Mouse (Mus musculus) retina, adult 2 months (tissue): ENCODE results near the gene Plxnc1.

ENCODE experiments used
- DNase-seq: peaks from one replicate; pipeline ENCODE4 v3.0.0-alpha.2; 2012; ENCODE audit warnings: low read depth, low spot score

The Plxnc1 gene

DNA sequence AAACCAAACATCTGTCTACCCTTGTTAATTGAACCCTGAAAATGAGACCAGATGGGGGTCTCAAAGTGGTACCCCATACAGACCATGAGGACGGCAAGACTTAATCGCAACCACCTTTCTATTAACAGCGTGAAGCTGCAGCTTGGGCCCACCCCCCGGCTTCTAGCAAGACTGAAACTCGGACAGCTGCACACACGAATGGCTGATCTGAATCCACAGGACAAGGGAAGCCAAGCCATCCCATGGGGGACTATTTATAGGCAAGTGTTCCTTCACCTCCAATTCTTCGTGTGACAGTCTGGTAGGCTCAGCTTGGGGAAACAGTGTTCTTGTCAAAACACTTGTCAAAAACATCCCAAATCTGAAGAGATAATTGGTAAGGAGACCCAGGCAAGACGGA lies 24.1 kb downstream of the Plxnc1 start:
- DNase-seq: no peak

DNA sequence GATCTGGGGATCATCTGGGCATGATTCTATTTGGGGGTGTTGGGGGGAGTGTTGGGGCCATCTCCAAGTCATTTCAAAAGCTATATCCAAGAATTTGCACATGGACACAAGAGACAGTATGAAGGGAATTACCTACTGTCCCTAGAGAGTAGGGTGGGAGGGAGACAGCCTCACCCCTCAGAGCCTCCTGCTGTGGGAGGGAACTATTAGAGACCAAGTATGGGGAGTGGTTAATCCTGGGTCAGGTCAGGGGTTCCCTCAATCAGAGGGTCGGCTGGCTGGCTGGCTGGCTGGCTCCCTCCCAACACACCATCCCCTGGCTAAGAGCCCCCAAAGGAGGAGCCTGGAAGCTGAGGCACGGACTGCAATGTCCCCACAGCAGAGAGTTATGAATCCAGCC lies 24.7 kb downstream of the Plxnc1 start:
- DNase-seq: no peak

DNA sequence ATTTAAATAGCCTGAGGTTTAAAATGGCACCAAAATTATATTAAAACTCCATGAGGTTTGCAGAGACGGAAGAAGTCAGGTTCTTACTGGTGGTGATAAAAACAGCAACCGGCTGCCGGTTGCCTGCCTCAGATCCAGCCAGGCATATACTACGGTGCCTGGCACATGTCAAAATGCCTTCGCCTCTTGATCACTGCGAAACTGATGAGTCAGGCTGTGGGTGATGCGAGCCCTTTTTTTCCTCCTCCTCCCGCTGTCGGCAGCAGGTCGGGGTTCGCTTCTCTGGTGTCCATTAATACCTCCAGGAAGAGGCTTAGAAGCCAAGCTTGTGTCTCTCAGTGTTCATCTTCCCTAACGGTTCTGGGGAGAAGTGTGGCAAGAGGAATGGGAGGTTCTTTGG lies 25.1 kb downstream of the Plxnc1 start:
- DNase-seq: no peak

DNA sequence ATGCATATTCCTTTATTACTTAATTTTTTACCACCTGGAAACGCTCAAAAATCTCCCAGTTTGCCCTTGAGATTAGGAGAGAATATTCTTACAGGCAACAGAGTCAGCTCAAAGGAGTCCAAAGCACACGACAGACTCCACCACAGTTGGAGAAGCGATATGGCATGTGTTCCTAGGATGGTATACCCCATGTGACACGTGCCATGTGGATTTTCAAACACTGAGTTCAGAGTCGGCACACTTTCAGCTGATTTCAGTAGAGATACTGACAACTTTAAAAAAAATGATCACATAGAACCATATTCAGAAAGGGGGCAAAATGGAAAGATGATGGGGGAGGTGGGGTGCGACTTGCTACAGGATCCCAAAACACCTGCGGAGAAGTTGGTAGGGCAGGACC lies 26.0 kb downstream of the Plxnc1 start:
- no peak for DNase-seq

DNA sequence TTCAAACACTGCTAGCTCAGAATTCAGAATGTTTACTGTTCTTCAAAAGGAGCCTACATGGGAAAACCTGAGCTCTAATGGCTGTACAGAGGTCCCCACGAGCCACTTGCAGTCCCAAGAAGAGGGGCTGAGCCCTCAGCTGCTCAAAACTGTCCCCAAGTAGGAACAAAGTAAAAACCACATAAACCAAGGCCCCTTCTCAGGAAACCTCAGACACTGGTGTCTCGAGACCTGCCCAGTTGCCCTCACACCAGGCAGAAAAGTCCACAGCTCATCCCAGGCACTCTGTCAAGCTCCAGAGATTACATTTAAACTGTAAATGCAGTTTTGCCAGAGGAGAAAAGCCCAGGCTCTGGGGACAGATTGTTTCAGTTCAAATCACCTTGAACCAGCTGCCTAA lies 26.6 kb downstream of the Plxnc1 start:
- no peak for DNase-seq

DNA sequence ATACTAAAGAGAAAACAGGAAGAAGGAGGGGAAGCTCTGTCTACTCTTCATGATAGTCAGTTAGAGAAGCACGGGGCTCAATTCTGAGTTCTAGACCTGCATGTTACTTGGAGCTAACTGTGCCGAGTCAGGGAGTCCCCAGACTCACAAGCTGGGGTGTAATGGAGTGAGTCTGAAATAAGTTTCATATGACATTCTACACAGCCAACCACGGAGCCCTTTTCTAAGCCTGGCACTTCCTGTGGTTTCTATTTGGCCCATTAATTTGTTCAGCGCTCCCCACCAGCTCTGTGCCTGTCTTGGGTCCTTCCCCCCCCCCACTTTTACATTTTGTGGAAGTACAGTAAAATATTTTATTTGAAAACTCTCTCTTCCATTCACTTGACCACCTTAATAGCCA lies 27.3 kb downstream of the Plxnc1 start:
- no peak for DNase-seq

DNA sequence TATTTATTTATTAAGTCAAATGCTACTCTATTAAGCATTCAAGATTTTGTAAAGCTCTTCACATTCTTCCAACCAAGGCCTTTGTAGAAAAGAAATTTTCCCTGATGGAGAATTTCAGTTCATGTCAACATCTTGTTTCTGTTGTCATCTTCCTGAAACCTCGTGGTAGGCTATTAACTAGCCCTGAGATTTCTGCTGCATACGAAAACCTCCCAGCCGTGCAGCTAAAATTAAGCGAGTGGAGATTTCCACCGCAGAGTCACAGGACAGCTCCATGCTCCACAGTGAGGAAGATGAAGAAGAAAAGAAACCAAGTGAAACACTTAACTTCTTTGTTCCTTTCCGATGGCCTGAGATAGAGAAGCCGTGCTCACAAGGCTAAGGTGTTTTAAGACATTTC lies 28.0 kb downstream of the Plxnc1 start:
- DNase-seq: no peak

DNA sequence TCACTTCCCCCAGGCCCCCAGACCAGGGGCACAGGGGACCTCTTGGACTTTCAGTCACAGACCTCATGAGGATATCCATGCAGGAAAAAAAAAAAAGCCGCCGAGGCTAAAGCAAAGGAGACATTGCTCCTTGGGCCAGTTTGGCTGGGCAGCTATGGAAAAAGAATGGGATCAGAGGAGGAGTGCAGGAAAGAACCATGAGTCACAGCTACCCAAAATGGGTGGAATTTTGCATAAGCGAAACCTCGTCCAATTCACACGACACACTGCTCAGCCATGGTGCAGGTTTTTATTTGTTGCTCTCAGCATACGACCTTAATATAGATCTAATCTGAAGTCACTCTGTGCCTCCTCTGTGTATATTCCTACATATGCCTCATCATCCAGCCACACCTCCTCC lies 28.9 kb downstream of the Plxnc1 start:
- no peak for DNase-seq

DNA sequence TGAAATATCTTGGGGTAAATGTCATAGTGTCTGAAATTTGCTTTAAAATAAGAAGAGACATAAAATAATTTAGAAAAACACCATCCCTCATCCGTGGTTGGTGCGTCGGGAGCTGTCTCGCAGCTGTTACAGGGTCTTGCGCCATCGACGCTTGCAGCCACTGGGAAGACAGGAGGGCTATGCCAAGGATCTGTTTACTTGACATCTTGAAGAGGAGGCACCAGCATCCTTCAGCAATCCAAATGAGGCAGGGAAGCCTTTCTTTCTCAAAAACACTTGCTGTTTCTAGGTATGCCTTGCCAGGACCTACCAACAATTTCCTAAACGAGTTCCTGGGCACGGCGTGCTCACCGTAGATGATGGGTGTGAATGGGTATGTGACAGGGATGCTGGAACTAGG lies 30.6 kb downstream of the Plxnc1 start:
- DNase-seq: no peak

DNA sequence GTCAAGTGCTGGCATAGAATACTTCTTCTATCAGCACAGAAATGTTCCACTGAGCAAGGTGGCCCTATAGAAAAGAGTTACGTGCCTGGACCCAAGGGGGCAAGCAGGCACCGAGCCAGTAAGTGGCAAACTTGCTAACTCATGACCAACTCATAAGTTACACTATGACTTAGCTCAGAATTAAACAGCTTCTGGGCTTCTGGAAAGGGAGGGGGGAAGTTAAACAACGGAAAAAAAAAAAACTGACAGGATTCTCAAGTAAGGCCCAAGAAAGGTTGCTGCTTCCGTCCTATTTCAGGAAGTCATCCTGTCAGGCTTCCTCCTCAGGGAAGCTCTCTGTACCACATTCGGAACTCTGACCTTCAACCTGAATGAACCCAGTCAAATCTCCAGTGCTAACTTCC lies 31.3 kb downstream of the Plxnc1 start:
- DNase-seq: no peak

DNA sequence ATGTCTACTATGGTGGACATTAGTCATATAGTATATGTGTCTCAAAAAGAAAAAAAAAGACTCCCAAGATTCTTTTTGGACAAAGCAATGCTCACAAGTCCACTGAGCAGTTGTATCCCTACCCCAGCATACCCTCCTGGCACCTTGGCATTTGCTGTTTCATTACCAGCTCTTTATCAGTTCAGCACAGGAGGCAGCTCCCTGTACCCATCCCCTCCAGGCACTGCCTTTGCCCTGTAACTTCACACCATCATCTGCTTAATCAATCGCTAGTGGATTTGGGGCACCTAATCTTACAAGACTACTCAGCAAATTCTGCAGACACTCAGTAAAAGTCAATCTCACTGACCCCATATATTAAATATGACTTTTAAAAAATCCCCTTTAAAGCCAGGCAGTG lies 32.1 kb downstream of the Plxnc1 start:
- no peak for DNase-seq

DNA sequence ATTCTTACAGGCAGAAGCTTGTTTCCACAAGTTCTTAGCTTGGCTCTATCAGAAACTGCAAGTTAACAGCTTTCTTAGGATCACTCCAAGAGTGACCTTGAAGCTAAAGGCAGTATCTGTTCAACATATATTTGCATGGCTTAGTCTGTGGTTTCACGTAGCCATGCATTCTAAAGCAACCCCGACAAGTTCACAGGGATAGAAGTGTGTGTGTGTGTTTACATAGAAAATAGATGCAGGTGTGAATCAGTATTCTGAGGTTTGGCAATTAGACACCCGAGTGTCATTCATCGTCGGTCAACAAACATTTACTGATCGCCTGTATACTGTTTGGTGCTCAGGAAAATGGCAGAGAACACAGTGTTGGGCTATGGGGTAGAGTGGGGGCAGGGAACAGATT lies 33.5 kb downstream of the Plxnc1 start:
- DNase-seq: no peak

DNA sequence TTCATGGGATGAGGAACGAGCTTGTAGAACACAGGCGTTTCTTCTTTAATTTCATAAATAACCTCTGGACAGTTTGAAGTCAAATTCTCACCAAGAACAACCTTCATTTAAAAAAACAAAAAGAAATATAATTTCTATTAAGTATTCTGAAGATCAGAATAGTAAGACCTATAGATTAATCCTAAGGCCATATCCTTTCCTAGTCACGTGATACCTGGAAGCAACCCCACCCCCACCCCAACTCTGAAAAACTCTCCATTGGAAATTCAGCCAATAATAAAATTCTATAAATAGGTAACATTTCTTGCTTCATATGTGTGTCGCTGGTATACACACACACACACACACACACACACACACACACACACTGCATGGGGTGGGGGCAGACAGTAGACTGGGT lies 34.1 kb downstream of the Plxnc1 start:
- DNase-seq: no peak

DNA sequence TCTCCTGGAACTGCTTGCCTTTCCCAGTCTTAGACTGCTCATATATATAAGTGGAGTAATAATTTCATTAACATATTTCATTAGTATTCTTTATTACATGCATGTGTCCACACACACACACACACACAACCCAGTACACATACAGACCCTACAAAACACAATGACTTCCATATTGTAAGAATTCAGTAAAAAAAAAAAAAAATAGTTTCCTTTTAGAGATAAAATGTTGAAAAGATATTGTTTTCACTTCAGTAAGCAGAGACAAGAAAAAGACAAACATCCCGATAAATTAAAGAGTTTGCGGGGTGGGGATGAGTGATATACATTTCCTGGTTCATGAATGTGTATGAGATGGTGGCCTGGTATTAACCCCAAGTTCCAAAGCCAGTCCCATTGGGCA lies 34.8 kb downstream of the Plxnc1 start:
- no peak for DNase-seq

DNA sequence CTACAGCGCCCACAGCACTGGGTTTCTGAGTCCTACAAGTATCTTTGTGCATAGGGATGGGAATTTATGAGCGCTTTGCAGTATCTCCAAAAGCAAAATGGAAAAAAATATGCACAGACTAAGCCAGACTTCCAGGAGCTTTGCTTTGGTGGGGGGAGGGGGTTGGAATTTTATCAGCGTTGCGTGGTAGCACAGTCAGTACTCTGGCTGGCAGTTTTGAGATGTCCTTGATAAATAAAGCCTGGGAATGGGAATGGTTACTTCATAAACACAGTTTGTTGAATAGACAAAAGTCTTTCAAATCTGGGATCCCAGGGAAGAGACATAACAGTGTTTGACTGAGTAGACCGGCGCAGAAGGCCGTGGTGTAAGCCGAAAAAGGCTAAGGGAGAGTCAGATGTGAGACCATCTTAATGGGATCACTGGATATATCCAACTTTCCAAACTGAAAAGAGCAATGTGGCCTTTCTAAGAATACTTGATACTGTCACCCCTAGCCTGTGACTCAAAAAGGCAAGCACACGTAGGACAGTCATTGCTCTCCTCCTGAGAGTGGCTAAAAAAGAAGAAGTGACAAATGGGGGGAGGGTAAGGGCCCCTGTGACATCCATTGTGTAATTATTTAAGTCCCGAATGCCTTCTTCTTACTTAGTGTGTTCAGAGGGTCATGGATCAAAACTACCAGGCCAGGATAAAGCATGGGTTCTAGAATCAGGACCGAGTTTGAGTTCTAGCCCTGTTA lies 35.5 kb downstream of the Plxnc1 start:
- DNase-seq: no peak

DNA sequence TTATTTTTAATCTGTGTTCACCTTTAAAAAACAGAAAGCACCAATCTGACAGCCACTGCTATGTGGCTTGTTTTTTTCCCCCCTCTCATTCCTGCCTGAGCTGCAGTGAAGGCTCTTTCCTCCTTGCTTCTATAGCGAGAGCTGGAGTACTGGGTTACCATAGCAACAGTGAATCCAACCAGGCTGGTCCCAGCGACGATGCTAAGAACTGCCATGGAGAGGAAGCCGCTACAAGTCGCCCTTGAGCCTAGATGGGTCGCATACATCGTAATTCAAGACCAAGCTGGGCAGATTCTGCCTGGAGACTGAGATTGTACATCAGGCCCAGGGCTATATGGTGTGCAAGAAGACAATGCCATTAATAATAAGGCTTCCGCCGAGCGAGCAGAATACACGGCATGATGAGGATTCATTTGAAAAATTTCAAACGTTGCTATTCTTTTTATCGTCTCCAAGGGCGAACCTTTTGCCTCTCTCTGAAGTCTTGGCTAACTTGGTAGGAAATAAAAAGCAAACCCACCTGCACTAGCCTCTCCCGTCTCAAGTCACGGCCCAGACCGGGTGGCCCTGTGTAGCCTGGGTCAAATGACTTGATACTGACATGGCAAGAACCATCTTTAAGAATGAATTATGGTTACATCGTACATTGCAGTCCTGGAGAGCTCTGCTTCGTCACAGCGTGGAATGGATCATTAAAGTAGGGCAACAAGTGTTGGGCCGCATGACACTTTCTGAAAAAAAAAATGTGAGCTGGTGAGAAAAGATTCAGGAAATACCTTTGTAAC lies 38.8 kb downstream of the Plxnc1 start:
- DNase-seq: no peak

DNA sequence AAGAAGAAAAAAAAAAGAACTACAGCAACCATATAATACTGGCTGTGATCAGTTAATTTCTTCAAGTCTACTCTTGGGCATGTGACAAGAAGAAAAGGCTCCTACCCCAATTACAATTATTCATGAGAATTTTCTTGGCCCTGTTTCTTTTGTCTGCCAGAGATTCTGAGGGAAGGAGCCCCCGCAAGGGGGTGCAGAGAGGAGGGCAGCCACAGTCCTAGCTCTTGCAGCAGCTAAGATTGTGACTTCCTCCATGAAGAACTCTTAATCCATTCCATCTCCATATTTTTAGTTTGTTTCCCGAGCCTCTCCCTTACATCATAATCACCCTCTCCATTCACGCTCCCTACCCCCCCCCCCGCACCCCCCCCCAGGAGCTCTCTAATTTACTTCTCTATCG lies 39.4 kb downstream of the Plxnc1 start:
- no peak for DNase-seq

DNA sequence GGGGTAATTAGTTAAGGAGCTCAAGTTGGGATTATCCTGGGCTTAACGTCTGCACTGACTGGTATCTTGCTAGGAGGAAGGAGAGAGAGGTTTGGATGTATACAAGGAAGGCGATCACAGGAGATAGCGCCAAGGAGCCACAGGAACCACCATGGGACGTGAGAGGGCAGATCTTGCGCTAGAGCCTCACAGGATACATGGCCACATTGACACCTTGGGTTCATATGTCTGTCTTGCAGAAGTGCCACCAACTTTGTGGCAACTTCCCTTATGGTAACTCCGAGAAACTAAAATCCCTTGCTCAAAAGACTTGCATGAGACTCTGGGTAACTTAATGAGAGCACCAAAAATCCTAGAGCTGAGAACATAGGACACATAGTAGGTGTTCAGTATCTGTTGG lies 47.7 kb downstream of the Plxnc1 start:
- DNase-seq: no peak

DNA sequence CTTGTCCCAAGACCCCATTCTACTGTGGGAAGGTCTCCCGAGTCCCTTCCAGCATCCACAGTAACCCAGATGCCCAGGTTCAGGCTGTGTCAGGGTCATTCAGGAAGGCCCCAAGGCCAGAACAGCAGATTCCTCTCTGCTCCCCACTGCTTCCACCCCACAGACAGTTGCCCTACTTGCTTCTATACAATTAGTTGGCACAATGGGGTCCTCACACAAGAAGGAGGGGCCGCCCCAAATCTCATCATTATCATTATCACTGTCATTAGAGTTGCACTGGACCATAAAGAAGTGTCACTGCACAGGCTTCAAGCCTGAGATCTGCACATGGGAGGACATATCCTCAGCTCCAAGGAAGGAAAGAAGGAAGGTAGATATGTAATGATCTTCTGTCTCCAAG lies 48.3 kb downstream of the Plxnc1 start:
- DNase-seq: no peak

DNA sequence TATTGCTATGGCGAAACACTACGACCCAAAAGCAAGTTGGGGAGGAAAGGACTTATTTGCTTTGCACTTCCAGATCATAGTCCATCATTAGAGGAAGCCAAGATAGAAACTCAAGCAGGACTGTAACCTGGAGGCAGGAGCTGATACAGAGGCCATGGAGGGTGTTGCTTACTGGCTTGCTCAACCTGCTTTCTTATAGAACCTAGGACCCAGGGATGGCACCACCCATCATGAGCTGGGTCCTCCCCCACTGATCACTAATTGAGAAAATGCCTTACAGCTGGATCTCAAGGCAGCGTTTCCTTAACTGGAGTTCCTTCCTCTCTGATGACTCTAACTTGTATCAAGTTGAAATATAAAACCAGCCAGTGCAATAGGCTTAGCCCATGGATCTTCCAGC lies 48.8 kb downstream of the Plxnc1 start:
- no peak for DNase-seq

DNA sequence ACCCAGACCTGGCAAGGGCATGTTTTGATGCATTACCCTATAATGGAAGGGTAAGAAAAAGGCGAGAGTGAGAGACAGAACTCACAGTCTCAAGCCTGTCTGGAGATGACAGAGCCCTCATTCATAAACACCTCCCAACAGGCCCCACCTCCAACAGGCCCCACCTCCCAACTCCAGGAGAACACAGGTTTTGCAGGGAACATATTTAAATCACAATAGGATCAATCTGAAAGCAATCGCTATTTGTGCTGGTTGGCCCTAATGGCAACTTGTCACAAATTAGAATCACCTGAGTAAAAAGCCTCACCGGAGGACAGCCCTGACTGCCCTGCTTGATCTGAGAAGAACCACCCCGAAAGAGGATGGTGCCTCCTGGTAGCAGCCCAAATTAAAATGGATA lies 54.9 kb downstream of the Plxnc1 start:
- DNase-seq: no peak

DNA sequence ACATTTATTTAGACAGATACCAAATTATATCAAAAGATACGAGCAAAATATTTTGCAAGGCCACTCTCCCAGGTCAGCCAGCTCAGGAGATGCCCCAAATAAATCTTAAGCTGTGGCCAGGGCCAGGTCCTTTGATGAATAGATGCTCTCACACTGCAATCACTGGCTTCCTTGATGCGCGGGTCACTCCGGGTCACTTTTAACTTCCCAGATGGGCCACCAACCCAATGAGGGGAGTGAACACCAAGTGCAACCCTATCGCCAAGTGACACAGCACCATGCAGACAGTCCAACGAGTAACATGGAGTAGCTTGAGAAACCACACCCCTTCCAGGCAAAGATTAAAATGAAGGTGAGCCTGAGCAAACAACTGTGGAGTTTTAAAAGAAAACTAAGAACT lies 61.4 kb downstream of the Plxnc1 start:
- DNase-seq: no peak

DNA sequence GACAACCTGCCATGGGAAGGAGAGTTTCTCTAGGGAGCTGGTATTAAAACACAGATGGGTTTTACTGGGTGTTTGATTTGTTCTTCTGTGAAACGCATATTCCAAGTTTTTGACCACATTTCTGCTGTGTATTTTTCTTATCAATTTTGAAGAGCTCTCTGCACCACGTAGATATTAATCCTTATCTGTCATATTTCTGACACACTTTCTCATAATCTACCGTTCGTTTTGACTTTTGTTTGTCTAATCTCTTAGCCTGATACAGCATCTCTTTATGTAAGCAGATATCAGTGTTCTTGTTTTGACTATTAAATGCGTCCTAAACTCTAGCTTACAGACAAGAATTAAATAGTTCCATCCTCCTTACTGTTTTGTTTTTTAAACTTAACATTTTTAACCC lies 73.1 kb downstream of the Plxnc1 start:
- no peak for DNase-seq

DNA sequence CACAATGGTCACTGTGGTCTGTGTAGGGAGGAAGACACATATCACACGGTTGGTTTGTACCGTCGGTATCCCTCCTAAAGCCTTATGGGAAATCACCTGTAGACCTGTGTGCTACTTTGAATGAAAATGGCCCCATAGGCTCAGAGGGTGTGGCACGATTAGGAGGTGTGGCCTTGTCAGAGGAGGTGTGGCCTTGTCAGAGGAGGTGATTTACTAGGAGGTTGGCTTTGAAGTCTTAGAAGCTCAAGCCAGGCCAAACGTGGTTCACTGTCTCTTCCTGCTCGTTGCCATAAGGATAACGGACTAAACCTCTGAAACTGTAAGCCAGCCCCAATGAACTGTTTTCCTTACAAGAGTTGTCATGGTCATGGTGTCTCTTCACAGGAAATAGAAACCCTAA lies 73.5 kb downstream of the Plxnc1 start:
- no peak for DNase-seq
